Mouse (Mus musculus) left cerebral cortex, postnatal 36 days (tissue): Measurements from ENCODE around the gene Vcp. TPM values are rescaled to one million over a fixed set of nuclear protein-coding genes. Genes with fewer than 3 reads are reported as not detected.
"Not testable (repeated sequence)": the region's sequence is repeated elsewhere in the genome, so short reads cannot be mapped to it uniquely, and the experiment has no call there.

ENCODE experiments used
- DNase-seq, 2 experiments: peaks; one replicate each; pipeline ENCODE4 v3.0.0; 2021 to 2022; ENCODE audit warnings: low spot score in 2 of 2, mixed read lengths in 1 of 2
- intact Hi-C: fragments of 180-260 bp; cut with DNase I; formaldehyde crosslinking; loops from one replicate; pipeline ENCODE4 v1.15.1; 2025
- total RNA-seq, 2 experiments: library from RNA; stranded (reverse); gene quantifications; 2 replicates each; pipeline ENCODE4 v1.2.3; 2021

The Vcp gene
- total RNA-seq: 100 to 1,000 TPM; 181 to 194 TPM

- intact Hi-C loops: not testable (repeated sequence)
- peak; percentile 99 for DNase-seq
Observed at GRCm38 (mm10) chr4:43000141-43000986, at the start of gene Vcp. Gene Vcp (minus strand): TSS chr4:43000507.

GRCm38 (mm10) chr4:43047231-43047630 lies 46.9 kb upstream of the Vcp start:
- peak; percentile 56 to 60 for DNase-seq
- intact Hi-C loops: loop anchor here (2.0 to 5.0 kb wide), 2 partner anchors 66 to 375 kb away; no protein-coding TSS in a partner anchor

GRCm38 (mm10) chr4:43046607-43047006 lies 46.3 kb upstream of the Vcp start:
- intact Hi-C loops: loop anchor here (2.0 to 5.0 kb wide), 2 partner anchors 66 to 376 kb away; no protein-coding TSS in a partner anchor

GRCm38 (mm10) chr4:43045659-43046302 lies 45.5 kb upstream of the Vcp start, which contains the start of gene Fam214b:
Gene Fam214b (minus strand): TSS chr4:43046220.
- peak; percentile 89 to 92 for DNase-seq
- intact Hi-C loops: loop anchor here (2.0 to 5.0 kb wide), 2 partner anchors 67 to 377 kb away; no protein-coding TSS in a partner anchor

More at GRCm38 (mm10) chr4:43046607-43047006, 46.3 kb upstream of the Vcp start:
- DNase-seq: no peak

- intact Hi-C loops: loop anchor here (5.0 kb wide), 1 partner anchor 377 kb away; no protein-coding TSS in a partner anchor
- DNase-seq: no peak
Observed at GRCm38 (mm10) chr4:43045285-43045658, 45.0 kb upstream of the Vcp start.

GRCm38 (mm10) chr4:43044673-43045072 lies 44.4 kb upstream of the Vcp start:
- intact Hi-C loops: loop anchor here (5.0 kb wide), 2 partner anchors 338 to 378 kb away; partner anchors contain the start of gene Rusc2
- no peak for DNase-seq

- intact Hi-C loops: loop anchor here (5.0 kb wide), 1 partner anchor 338 kb away; the partner anchor contains the start of gene Rusc2
- no peak for DNase-seq
Observed at GRCm38 (mm10) chr4:43043644-43044357, 43.5 kb upstream of the Vcp start.

- no peak for DNase-seq
- intact Hi-C loops: loop anchor here (5.0 kb wide), 1 partner anchor 341 kb away; the partner anchor contains the start of gene Rusc2
Observed at GRCm38 (mm10) chr4:43040881-43041547, 40.7 kb upstream of the Vcp start.

- peak; percentile 91 for DNase-seq
- intact Hi-C loops: loop anchor here (5.0 kb wide), 1 partner anchor 342 kb away; the partner anchor contains the start of gene Rusc2
Observed at GRCm38 (mm10) chr4:43040114-43040572, 39.8 kb upstream of the Vcp start.

- intact Hi-C loops: loop anchor here (5.0 to 10.0 kb wide), 2 partner anchors 343 to 525 kb away; partner anchors contain the start of genes Creb3, Rusc2 and Tln1
- DNase-seq: no peak
Observed at GRCm38 (mm10) chr4:43039609-43040008, 39.3 kb upstream of the Vcp start.

GRCm38 (mm10) chr4:43038567-43039495 lies 38.5 kb upstream of the Vcp start:
- peak; percentile 55 to 66 for DNase-seq
- intact Hi-C loops: loop anchor here (10.0 kb wide), 1 partner anchor 526 kb away; the partner anchor contains the start of genes Creb3 and Tln1

- intact Hi-C loops: loop anchor here (10.0 kb wide), 1 partner anchor 527 kb away; the partner anchor contains the start of genes Creb3 and Tln1
- no peak for DNase-seq
Observed at GRCm38 (mm10) chr4:43037860-43038566, 37.7 kb upstream of the Vcp start.

- intact Hi-C loops: loop anchor here (10.0 kb wide), 1 partner anchor 528 kb away; the partner anchor contains the start of genes Creb3 and Tln1
- DNase-seq: no peak
Observed at GRCm38 (mm10) chr4:43036356-43036755, 36.0 kb upstream of the Vcp start.

GRCm38 (mm10) chr4:43035851-43036250 lies 35.5 kb upstream of the Vcp start:
- intact Hi-C loops: loop anchor here (10.0 kb wide), 1 partner anchor 529 kb away; the partner anchor contains the start of genes Creb3 and Tln1
- DNase-seq: no peak

- no peak for DNase-seq
- intact Hi-C loops: loop anchor here (10.0 kb wide), 1 partner anchor 531 kb away; the partner anchor contains the start of genes Creb3 and Tln1
Observed at GRCm38 (mm10) chr4:43033481-43033880, 33.2 kb upstream of the Vcp start.

- intact Hi-C loops: loop anchor here (10.0 kb wide), 1 partner anchor 532 kb away; the partner anchor contains the start of genes Creb3 and Tln1
- DNase-seq: no peak
Observed at GRCm38 (mm10) chr4:43032501-43032900, 32.2 kb upstream of the Vcp start.
